Mouse (Mus musculus): ENCODE measurements around the gene Adam12.

DNA sequence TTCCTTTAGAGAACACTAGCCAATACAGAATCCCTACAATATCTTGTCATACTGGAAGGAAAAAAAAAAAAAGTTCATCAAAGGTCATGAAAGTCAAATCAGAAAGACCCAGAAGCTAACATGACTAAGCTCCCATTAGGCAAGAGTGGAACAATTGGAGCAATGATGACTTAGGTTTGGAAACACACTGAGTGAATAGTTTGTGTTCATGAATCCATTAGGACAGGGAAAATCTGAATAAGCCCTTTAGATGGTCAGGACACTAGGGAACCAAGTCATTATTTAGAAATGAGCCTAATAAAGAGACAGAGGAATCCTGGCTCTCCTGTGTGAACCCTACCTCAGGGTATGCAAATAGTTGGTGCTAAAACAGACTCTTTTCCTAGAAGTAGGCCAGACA lies 4.8 kb upstream of the Adam12 start:
- TF ChIP-seq POLR2A (IDR thresholded peaks at IDR 0.05; ENCODE audit: borderline replicate concordance, control insufficient read depth, low read depth, low read length) (no peak), CTCF (IDR thresholded peaks at IDR 0.05; ENCODE audit: control insufficient read depth, insufficient read depth, low read length) (no peak)

All from bone marrow, adult 2 months (tissue).